Mouse (Mus musculus): ENCODE data around the gene Btn1a1.
A peak's percentile ranks its signal among the peaks of the same experiment; 100 is the strongest.

Gene Btn1a1

GRCm38 (mm10) chr13:23483153-23483552 lies 17.5 kb upstream of the Btn1a1 start:
- no peak for DNase-seq (ENCODE audit: low read depth)

- DNase-seq (ENCODE audit: low read depth): no peak
Measured at GRCm38 (mm10) chr13:23475658-23476057, 10.0 kb upstream of the Btn1a1 start.

- peak; percentile 82 for DNase-seq (ENCODE audit: low read depth)
Measured at GRCm38 (mm10) chr13:23466911-23467310, 1.2 kb upstream of the Btn1a1 start.

GRCm38 (mm10) chr13:23466306-23466705 lies 605 bp upstream of the Btn1a1 start:
- no peak for DNase-seq (ENCODE audit: low read depth)

GRCm38 (mm10) chr13:23464841-23465366 lies 797 bp downstream of the Btn1a1 start:
- no peak for DNase-seq (ENCODE audit: low read depth)

GRCm38 (mm10) chr13:23464224-23464637 lies 1.5 kb downstream of the Btn1a1 start:
- DNase-seq (ENCODE audit: low read depth): no peak

GRCm38 (mm10) chr13:23463381-23464223 lies 2.1 kb downstream of the Btn1a1 start:
- peak; percentile 74 for DNase-seq (ENCODE audit: low read depth)

GRCm38 (mm10) chr13:23462669-23463068 lies 3.0 kb downstream of the Btn1a1 start:
- DNase-seq (ENCODE audit: low read depth): no peak

- DNase-seq (ENCODE audit: low read depth): no peak
Measured at GRCm38 (mm10) chr13:23462063-23462462, 3.6 kb downstream of the Btn1a1 start.

GRCm38 (mm10) chr13:23459264-23459846 lies 6.3 kb downstream of the Btn1a1 start:
- DNase-seq (ENCODE audit: low read depth): no peak

- DNase-seq (ENCODE audit: low read depth): peak; percentile 48
Measured at GRCm38 (mm10) chr13:23453926-23454325, 11.8 kb downstream of the Btn1a1 start.

- DNase-seq (ENCODE audit: low read depth): peak; percentile 89
Measured at GRCm38 (mm10) chr13:23453362-23453862, 12.3 kb downstream of the Btn1a1 start.

GRCm38 (mm10) chr13:23450398-23450797 lies 15.3 kb downstream of the Btn1a1 start:
- DNase-seq (ENCODE audit: low read depth): peak; percentile 87

GRCm38 (mm10) chr13:23449235-23450095 lies 16.2 kb downstream of the Btn1a1 start:
- DNase-seq (ENCODE audit: low read depth): peak; percentile 85

GRCm38 (mm10) chr13:23448758-23449157 lies 16.9 kb downstream of the Btn1a1 start:
- no peak for DNase-seq (ENCODE audit: low read depth)

GRCm38 (mm10) chr13:23446498-23446952 lies 19.2 kb downstream of the Btn1a1 start:
- peak; percentile 89 for DNase-seq (ENCODE audit: low read depth)

- DNase-seq (ENCODE audit: low read depth): peak; percentile 93
Measured at GRCm38 (mm10) chr13:23445561-23446320, 20.0 kb downstream of the Btn1a1 start.

GRCm38 (mm10) chr13:23445156-23445555 lies 20.5 kb downstream of the Btn1a1 start:
- no peak for DNase-seq (ENCODE audit: low read depth)

- DNase-seq (ENCODE audit: low read depth): no peak
Measured at GRCm38 (mm10) chr13:23444451-23444850, 21.2 kb downstream of the Btn1a1 start.

GRCm38 (mm10) chr13:23439901-23440300 lies 25.8 kb downstream of the Btn1a1 start:
- no peak for DNase-seq (ENCODE audit: low read depth)

GRCm38 (mm10) chr13:23438521-23438920 lies 27.2 kb downstream of the Btn1a1 start:
- DNase-seq (ENCODE audit: low read depth): peak; percentile 73

Measured in NIH3T3 (cell line).